Mouse (Mus musculus): ENCODE results near the gene Slc12a3. TPM values are rescaled to one million over a fixed set of nuclear protein-coding genes. Genes with fewer than 3 reads are reported as not detected.

Slc12a3 gene
- total and polyA plus RNA-seq, 3 experiments = 0.44 TPM; not detected in 2

GRCm38 (mm10) chr8:94372955-94373599 is 44.1 kb downstream of the Slc12a3 start:
- Histone ChIP-seq H3K9me3 (replicated peaks) (no peaks in the 10 kb centered on the region), H3K36me3 (replicated peaks) (no peaks in the 10 kb centered on the region), H3K4me1 (ENCODE audit: insufficient read depth, low read depth, low read length) (no peaks in the 10 kb centered on the region), H3K27me3 (ENCODE audit: insufficient read depth, low read length) (peaks cover 42% of the 10 kb centered on the region), H3K4me3 (ENCODE audit: low read depth, low read length) (no peak overlapping the region)
- DNase-seq (ENCODE audit: low spot score) (no peak), ATAC-seq (ENCODE audit: extremely low read depth, insufficient number of reproducible peaks, low FRiP score, poor library complexity, severe bottlenecking) (no peak)
- TF ChIP-seq POLR2AphosphoS5 (IDR thresholded peaks at IDR 0.05; ENCODE audit: insufficient replicate concordance, low read depth, low read length) (no peak), GATA1 (IDR thresholded peaks at IDR 0.05; ENCODE audit: borderline replicate concordance, low read length) (no peak), GATA2 (IDR thresholded peaks at IDR 0.05; ENCODE audit: borderline replicate concordance, low read depth, low read length) (no peak), CTCF (IDR thresholded peaks at IDR 0.05; ENCODE audit: low read depth, low read length) (no peak), TAL1 (conservative IDR thresholded peaks at IDR 0.05; ENCODE audit: low read depth, low read length) (no peak)

- no peak overlapping the region for H3K4me3 ChIP-seq (ENCODE audit: low read depth, low read length)
- no peaks in the 10 kb centered on the region for H3K36me3 ChIP-seq (replicated peaks)
- no peak for DNase-seq (ENCODE audit: low spot score)
- H3K27me3 ChIP-seq (ENCODE audit: insufficient read depth, low read length) = peaks cover 48% of the 10 kb centered on the region
- no peak for ATAC-seq (ENCODE audit: extremely low read depth, insufficient number of reproducible peaks, low FRiP score, poor library complexity, severe bottlenecking)
- no peaks in the 10 kb centered on the region for H3K9me3 ChIP-seq (replicated peaks)
- no peaks in the 10 kb centered on the region for H3K4me1 ChIP-seq (ENCODE audit: insufficient read depth, low read depth, low read length)
- TF ChIP-seq CTCF (IDR thresholded peaks at IDR 0.05; ENCODE audit: low read depth, low read length) (no peak), TAL1 (conservative IDR thresholded peaks at IDR 0.05; ENCODE audit: low read depth, low read length) (no peak), POLR2AphosphoS5 (IDR thresholded peaks at IDR 0.05; ENCODE audit: insufficient replicate concordance, low read depth, low read length) (no peak), GATA1 (IDR thresholded peaks at IDR 0.05; ENCODE audit: borderline replicate concordance, low read length) (no peak), GATA2 (IDR thresholded peaks at IDR 0.05; ENCODE audit: borderline replicate concordance, low read depth, low read length) (no peak)
Measured at GRCm38 (mm10) chr8:94375551-94375991, 46.6 kb downstream of the Slc12a3 start.

DNA sequence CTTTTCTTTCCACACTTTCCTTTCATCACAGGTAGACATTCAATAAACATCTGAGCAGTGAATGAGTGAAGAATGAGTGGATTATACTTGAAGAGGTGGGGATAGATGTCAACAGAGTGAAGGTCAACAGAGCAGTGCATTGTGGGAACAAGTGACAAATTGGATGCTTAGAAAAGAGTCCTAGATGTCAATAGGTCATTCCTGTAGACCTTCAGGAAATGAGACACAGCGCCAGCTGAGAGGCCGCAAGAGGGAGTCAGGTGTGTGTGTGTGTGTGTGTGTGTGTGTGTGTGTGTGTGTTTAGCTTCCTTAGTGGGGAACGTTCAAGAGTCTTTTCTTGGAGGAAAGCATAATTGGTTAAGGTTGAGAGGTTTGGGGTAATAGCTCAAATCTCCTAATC is 47.2 kb downstream of the Slc12a3 start:
- H3K27me3 ChIP-seq (ENCODE audit: insufficient read depth, low read length) = peaks cover 48% of the 10 kb centered on the region
- TF ChIP-seq CTCF (IDR thresholded peaks at IDR 0.05; ENCODE audit: low read depth, low read length) (no peak), TAL1 (conservative IDR thresholded peaks at IDR 0.05; ENCODE audit: low read depth, low read length) (no peak), GATA2 (IDR thresholded peaks at IDR 0.05; ENCODE audit: borderline replicate concordance, low read depth, low read length) (no peak), GATA1 (IDR thresholded peaks at IDR 0.05; ENCODE audit: borderline replicate concordance, low read length) (no peak), POLR2AphosphoS5 (IDR thresholded peaks at IDR 0.05; ENCODE audit: insufficient replicate concordance, low read depth, low read length) (no peak)
- no peaks in the 10 kb centered on the region for H3K4me1 ChIP-seq (ENCODE audit: insufficient read depth, low read depth, low read length)
- H3K9me3 ChIP-seq (replicated peaks) = no peaks in the 10 kb centered on the region
- no peaks in the 10 kb centered on the region for H3K36me3 ChIP-seq (replicated peaks)
- no peak overlapping the region for H3K4me3 ChIP-seq (ENCODE audit: low read depth, low read length)
- ATAC-seq (ENCODE audit: extremely low read depth, insufficient number of reproducible peaks, low FRiP score, poor library complexity, severe bottlenecking) (no peak), DNase-seq (ENCODE audit: low spot score) (no peak)

DNA sequence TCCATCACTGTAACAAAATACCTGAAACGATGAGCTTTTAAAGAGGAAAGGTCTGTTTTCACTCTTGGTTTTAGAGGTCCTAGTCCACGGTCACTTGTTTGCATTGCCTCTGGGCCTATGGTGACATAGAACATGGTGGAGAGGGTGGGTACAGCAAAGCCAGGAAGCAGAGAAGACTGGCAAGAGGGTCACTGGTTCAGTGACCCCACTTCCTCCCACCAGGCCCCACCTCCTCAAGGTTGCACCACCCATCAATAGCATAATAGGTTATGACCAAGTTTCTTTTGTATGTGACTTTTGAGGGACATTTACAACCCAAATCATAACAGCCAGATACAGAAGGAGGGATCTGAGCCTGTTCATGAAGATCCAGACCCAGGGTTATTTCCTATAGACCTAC is 47.6 kb downstream of the Slc12a3 start:
- ATAC-seq (ENCODE audit: extremely low read depth, insufficient number of reproducible peaks, low FRiP score, poor library complexity, severe bottlenecking) (no peak), DNase-seq (ENCODE audit: low spot score) (no peak)
- TF ChIP-seq TAL1 (conservative IDR thresholded peaks at IDR 0.05; ENCODE audit: low read depth, low read length) (no peak), GATA2 (IDR thresholded peaks at IDR 0.05; ENCODE audit: borderline replicate concordance, low read depth, low read length) (no peak), CTCF (IDR thresholded peaks at IDR 0.05; ENCODE audit: low read depth, low read length) (no peak), POLR2AphosphoS5 (IDR thresholded peaks at IDR 0.05; ENCODE audit: insufficient replicate concordance, low read depth, low read length) (no peak), GATA1 (IDR thresholded peaks at IDR 0.05; ENCODE audit: borderline replicate concordance, low read length) (no peak)
- Histone ChIP-seq H3K9me3 (replicated peaks) (no peaks in the 10 kb centered on the region), H3K27me3 (ENCODE audit: insufficient read depth, low read length) (peaks cover 48% of the 10 kb centered on the region), H3K36me3 (replicated peaks) (no peaks in the 10 kb centered on the region), H3K4me3 (ENCODE audit: low read depth, low read length) (no peak overlapping the region), H3K4me1 (ENCODE audit: insufficient read depth, low read depth, low read length) (no peaks in the 10 kb centered on the region)

DNA sequence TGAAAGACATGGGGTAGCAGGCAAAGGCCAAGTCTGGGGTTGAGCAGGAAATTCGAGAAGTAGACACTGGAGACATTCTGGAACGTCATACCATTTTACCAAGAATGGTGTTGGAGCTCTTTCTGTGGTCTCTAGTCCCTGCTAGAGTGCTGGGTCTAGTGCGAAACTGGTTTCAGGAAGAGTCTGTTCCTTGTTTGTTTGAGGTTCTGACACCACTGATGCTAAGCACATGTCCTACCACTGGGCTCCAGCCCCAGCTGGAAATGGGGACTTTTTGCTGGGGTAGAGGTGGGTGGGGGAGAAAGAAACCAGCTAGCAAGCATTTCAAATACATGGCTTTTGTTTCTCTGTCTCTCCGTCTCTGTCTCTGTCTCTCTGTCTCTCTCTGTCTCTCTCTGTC is 48.0 kb downstream of the Slc12a3 start:
- no peaks in the 10 kb centered on the region for H3K9me3 ChIP-seq (replicated peaks)
- no peak overlapping the region for H3K4me3 ChIP-seq (ENCODE audit: low read depth, low read length)
- no peak for DNase-seq (ENCODE audit: low spot score)
- H3K27me3 ChIP-seq (ENCODE audit: insufficient read depth, low read length) = peaks cover 48% of the 10 kb centered on the region
- H3K36me3 ChIP-seq (replicated peaks) = no peaks in the 10 kb centered on the region
- no peaks in the 10 kb centered on the region for H3K4me1 ChIP-seq (ENCODE audit: insufficient read depth, low read depth, low read length)
- TF ChIP-seq GATA1 (IDR thresholded peaks at IDR 0.05; ENCODE audit: borderline replicate concordance, low read length) (no peak), TAL1 (conservative IDR thresholded peaks at IDR 0.05; ENCODE audit: low read depth, low read length) (no peak), CTCF (IDR thresholded peaks at IDR 0.05; ENCODE audit: low read depth, low read length) (no peak), POLR2AphosphoS5 (IDR thresholded peaks at IDR 0.05; ENCODE audit: insufficient replicate concordance, low read depth, low read length) (no peak)
- ATAC-seq (ENCODE audit: extremely low read depth, insufficient number of reproducible peaks, low FRiP score, poor library complexity, severe bottlenecking) = no peak

- H3K9me3 ChIP-seq (replicated peaks) = no peaks in the 10 kb centered on the region
- H3K4me1 ChIP-seq (ENCODE audit: insufficient read depth, low read depth, low read length) = no peaks in the 10 kb centered on the region
- TF ChIP-seq CTCF (IDR thresholded peaks at IDR 0.05; ENCODE audit: low read depth, low read length) = no peak
- no peak for TF ChIP-seq GATA2 (IDR thresholded peaks at IDR 0.05; ENCODE audit: borderline replicate concordance, low read depth, low read length)
- no peak for TF ChIP-seq GATA1 (IDR thresholded peaks at IDR 0.05; ENCODE audit: borderline replicate concordance, low read length)
- no peak for TF ChIP-seq POLR2AphosphoS5 (IDR thresholded peaks at IDR 0.05; ENCODE audit: insufficient replicate concordance, low read depth, low read length)
- TF ChIP-seq TAL1 (conservative IDR thresholded peaks at IDR 0.05; ENCODE audit: low read depth, low read length) = no peak
- H3K27me3 ChIP-seq (ENCODE audit: insufficient read depth, low read length) = peaks cover 46% of the 10 kb centered on the region
- no peaks in the 10 kb centered on the region for H3K36me3 ChIP-seq (replicated peaks)
- no peak overlapping the region for H3K4me3 ChIP-seq (ENCODE audit: low read depth, low read length)
- DNase-seq (ENCODE audit: low spot score) (no peak), ATAC-seq (ENCODE audit: extremely low read depth, insufficient number of reproducible peaks, low FRiP score, poor library complexity, severe bottlenecking) (no peak)
Measured at GRCm38 (mm10) chr8:94377714-94378205, 48.8 kb downstream of the Slc12a3 start.

Data from G1E (cell line).